In the genomic region with DNA sequence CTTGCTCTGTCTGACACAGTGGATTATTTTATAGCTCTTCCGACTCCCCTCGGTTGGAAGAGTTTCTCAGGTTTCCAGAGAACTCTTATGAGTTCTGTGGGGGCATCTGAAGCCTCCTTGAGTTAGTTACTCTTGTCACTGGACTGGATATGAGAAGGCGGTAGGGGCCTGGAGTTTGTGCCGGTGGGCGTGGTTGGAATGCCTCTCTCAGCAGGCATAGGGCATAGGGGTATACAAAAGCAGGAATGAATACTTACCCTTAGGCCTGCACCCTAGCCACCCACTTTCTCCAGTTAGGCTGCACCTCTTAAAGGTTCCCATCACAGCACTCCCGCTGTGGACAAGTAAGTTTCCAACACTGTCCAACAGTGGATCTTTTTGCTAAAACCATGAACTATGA, we compare ENCODE assay signal across 25 mouse cellular contexts.
A peak's percentile ranks its signal among the peaks of the same experiment; 100 is the strongest.
DNase-seq lines count a peak whose midpoint lies in the region; ATAC-seq and TF ChIP-seq lines count a peak whose summit lies in the region.
"Had no signal": no experiment of that assay in that cellular context is flagged by ENCODE, and none has a peak within 500 bp of the region (broad histone marks: within the 10 kb centered on the region; RNA-seq: fewer than 3 reads in every experiment).

No protein-coding gene starts in this region.

- WGBS in intestine, embryonic 14.5 days: 84% methylated on average over 6 of the region's 6 CpGs
- 82% methylated on average over 6 of the region's 6 CpGs for WGBS in intestine, embryonic 15.5 days
- WGBS in liver, postnatal 0 days (ENCODE audit: insufficient replicate concordance): 91% methylated on average over 6 of the region's 6 CpGs

- DNase-seq in intestine, embryonic 14.5 days (ENCODE audit: low spot score): peak; percentile 25
- peak; percentile 10 for DNase-seq in liver, postnatal 0 days
- DNase-seq in liver: no peak
- peak; percentile 0 for DNase-seq in testis, postnatal 14 days (ENCODE audit: low spot score)
- no peak for DNase-seq in testis, postnatal 10 days (ENCODE audit: low spot score)
- DNase-seq: adrenal gland, adult 2 months; adrenal gland, postnatal 14 days; cerebellum, adult 11 months; cerebellum, adult 2 months; cerebellum, adult 9-11 months; cerebellum, postnatal 25 days; forebrain, postnatal 0 days; gastrocnemius, adult 2 months; gastrocnemius, postnatal 14 days; heart, postnatal 14 days; heart, postnatal 4 days had no signal

- H3K4me1 ChIP-seq in intestine, embryonic 14.5 days (replicated peaks; ENCODE audit: control insufficient read depth, insufficient read depth, low read length): peaks cover 22% of the 10 kb centered on the region
- H3K4me1 ChIP-seq in intestine, embryonic 15.5 days (replicated peaks): peaks cover 20% of the 10 kb centered on the region
- no peaks in the 10 kb centered on the region for H3K4me1 ChIP-seq in liver, postnatal 0 days (ENCODE audit: insufficient read depth)

- no peaks in the 10 kb centered on the region for H3K27me3 ChIP-seq in intestine, embryonic 14.5 days (replicated peaks; ENCODE audit: control insufficient read depth, insufficient read depth, low read length)
- no peaks in the 10 kb centered on the region for H3K27me3 ChIP-seq in intestine, embryonic 15.5 days (replicated peaks)
- H3K27me3 ChIP-seq in liver, postnatal 0 days (ENCODE audit: insufficient read depth, low read length): no peaks in the 10 kb centered on the region
- H3K27me3 ChIP-seq: embryonic facial prominence, embryonic 12.5 days; embryonic facial prominence, embryonic 15.5 days; heart, embryonic 13.5 days; hindbrain, embryonic 13.5 days had no signal

- no peak for TF ChIP-seq CTCF in liver, postnatal 0 days (IDR thresholded peaks at IDR 0.05; ENCODE audit: low read depth)

- no peak overlapping the region for H3K4me2 ChIP-seq in intestine, embryonic 14.5 days (ENCODE audit: low read length)
- H3K4me2 ChIP-seq in intestine, embryonic 15.5 days (replicated peaks): no peak overlapping the region
- no peak overlapping the region for H3K4me2 ChIP-seq in liver, postnatal 0 days (ENCODE audit: low read depth, low read length)
- H3K4me2 ChIP-seq: embryonic facial prominence, embryonic 12.5 days; embryonic facial prominence, embryonic 15.5 days; heart, embryonic 13.5 days; hindbrain, embryonic 13.5 days had no signal

- H3K9ac ChIP-seq in intestine, embryonic 14.5 days (ENCODE audit: low read length): no peak overlapping the region
- no peak overlapping the region for H3K9ac ChIP-seq in intestine, embryonic 15.5 days
- H3K9ac ChIP-seq in liver, postnatal 0 days (replicated peaks): no peak overlapping the region
- H3K9ac ChIP-seq: embryonic facial prominence, embryonic 12.5 days; embryonic facial prominence, embryonic 15.5 days; forebrain, postnatal 0 days; heart, embryonic 13.5 days; hindbrain, embryonic 13.5 days had no signal

- no peak for ATAC-seq in intestine, embryonic 14.5 days (replicated peaks; ENCODE audit: low FRiP score, low TSS enrichment, low read depth)
- ATAC-seq in intestine, embryonic 15.5 days: no peak
- ATAC-seq in liver, postnatal 0 days: no peak
- ATAC-seq: CD4-positive, CD25-positive, alpha-beta regulatory T cell, adult 4 months; forebrain, embryonic 14.5 days; forebrain, postnatal 0 days; hindbrain, embryonic 16.5 days had no signal

- H3K4me3 ChIP-seq in intestine, embryonic 14.5 days (ENCODE audit: low read depth, low read length): no peak overlapping the region
- no peak overlapping the region for H3K4me3 ChIP-seq in intestine, embryonic 15.5 days (replicated peaks)
- H3K4me3 ChIP-seq in liver, postnatal 0 days (ENCODE audit: low read depth, low read length): no peak overlapping the region
- H3K4me3 ChIP-seq: embryonic facial prominence, embryonic 12.5 days; embryonic facial prominence, embryonic 15.5 days; gastrocnemius, adult 2 months; heart, embryonic 10.5 days; heart, embryonic 13.5 days; hindbrain, embryonic 13.5 days had no signal

- no peaks in the 10 kb centered on the region for H3K36me3 ChIP-seq in intestine, embryonic 14.5 days (ENCODE audit: control insufficient read depth, insufficient read depth, low read length)
- no peaks in the 10 kb centered on the region for H3K36me3 ChIP-seq in intestine, embryonic 15.5 days
- no peaks in the 10 kb centered on the region for H3K36me3 ChIP-seq in liver, postnatal 0 days (replicated peaks; ENCODE audit: insufficient read depth, low read length)
- H3K36me3 ChIP-seq: embryonic facial prominence, embryonic 12.5 days; embryonic facial prominence, embryonic 15.5 days; heart, embryonic 10.5 days; heart, embryonic 13.5 days; hindbrain, embryonic 13.5 days had no signal

- H3K9me3 ChIP-seq in intestine, embryonic 14.5 days (ENCODE audit: control insufficient read depth, low read length): no peaks in the 10 kb centered on the region
- no peaks in the 10 kb centered on the region for H3K9me3 ChIP-seq in intestine, embryonic 15.5 days
- H3K9me3 ChIP-seq in liver, postnatal 0 days (ENCODE audit: low read length): no peaks in the 10 kb centered on the region
- H3K9me3 ChIP-seq: embryonic facial prominence, embryonic 12.5 days; embryonic facial prominence, embryonic 15.5 days; heart, embryonic 10.5 days; heart, embryonic 13.5 days; hindbrain, embryonic 13.5 days had no signal

- no peak overlapping the region for H3K27ac ChIP-seq in intestine, embryonic 14.5 days (ENCODE audit: low read depth)
- H3K27ac ChIP-seq in intestine, embryonic 15.5 days: no peak overlapping the region
- H3K27ac ChIP-seq in liver, postnatal 0 days (ENCODE audit: low read depth): no peak overlapping the region
- H3K27ac ChIP-seq: embryonic facial prominence, embryonic 12.5 days; embryonic facial prominence, embryonic 15.5 days; gastrocnemius, adult 2 months; heart, embryonic 10.5 days; heart, embryonic 13.5 days; hindbrain, embryonic 13.5 days had no signal

- no peak for TF ChIP-seq EP300 in liver, postnatal 0 days (IDR thresholded peaks at IDR 0.05; ENCODE audit: low read depth)

Comparison
In these comparisons a context has a peak if more than half of its experiments do, and no peak if none do; other contexts are left out.
1. DNase-seq: peak in intestine, embryonic 14.5 days (single experiment), liver, postnatal 0 days (single experiment) and testis, postnatal 14 days (single experiment); none in liver (single experiment) and testis, postnatal 10 days (single experiment).